Mouse (Mus musculus) spleen, embryonic (tissue): ENCODE results near the gene Ptprq.

ENCODE experiments used
- CTCF ChIA-PET: fragments of 350-600 bp; sonication (Branson Sonifier 250); formaldehyde crosslinking; loops from one replicate; lab custom pipeline; 2022; lab: Charles Lee

Gene Ptprq

GRCm38 (mm10) chr10:107719806-107720205 lies at the start of gene Ptprq:
TSS of gene Ptprq (minus strand) at chr10:107720051.
- CTCF ChIA-PET, result no interaction called here

DNA sequence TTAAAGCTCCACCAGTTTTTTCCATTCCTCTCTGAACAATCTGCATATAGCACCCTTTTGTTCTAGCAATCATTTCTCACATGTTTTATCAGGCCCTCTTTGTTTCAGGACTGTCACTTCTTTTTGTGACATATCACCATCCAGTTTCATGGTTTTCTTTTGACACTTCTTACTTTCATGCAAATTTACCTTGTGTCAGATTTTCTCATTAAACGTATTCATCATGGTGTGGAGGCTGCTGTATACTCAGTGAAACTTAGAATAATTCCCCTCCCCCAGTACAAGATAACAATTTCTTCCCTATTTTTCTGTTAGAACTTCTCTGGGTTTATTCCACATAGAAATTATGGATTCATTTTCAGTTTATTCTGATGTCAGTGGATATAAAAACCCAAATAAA lies 39.8 kb upstream of the Ptprq start:
- CTCF ChIA-PET, result no interaction called here

DNA sequence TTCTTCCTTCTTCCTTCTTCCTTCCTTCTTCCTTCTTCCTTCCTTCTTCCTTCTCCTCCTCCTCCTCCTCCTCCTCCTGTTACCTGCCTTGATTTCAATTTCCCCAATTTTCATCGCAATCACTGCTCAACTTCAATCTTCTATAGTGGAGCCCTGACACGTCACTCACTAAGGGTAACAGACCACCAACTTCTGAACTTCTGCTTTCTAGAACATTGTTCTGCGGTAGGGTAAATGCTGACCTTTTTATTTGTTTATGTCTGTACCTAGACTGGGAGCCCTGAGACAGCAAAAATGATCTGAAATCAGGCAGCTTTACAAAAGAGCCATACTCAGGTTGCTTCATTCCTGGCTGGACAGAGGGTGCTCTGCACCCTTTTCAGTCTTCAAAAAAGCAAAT lies 33.6 kb upstream of the Ptprq start:
- CTCF ChIA-PET, result no interaction called here

DNA sequence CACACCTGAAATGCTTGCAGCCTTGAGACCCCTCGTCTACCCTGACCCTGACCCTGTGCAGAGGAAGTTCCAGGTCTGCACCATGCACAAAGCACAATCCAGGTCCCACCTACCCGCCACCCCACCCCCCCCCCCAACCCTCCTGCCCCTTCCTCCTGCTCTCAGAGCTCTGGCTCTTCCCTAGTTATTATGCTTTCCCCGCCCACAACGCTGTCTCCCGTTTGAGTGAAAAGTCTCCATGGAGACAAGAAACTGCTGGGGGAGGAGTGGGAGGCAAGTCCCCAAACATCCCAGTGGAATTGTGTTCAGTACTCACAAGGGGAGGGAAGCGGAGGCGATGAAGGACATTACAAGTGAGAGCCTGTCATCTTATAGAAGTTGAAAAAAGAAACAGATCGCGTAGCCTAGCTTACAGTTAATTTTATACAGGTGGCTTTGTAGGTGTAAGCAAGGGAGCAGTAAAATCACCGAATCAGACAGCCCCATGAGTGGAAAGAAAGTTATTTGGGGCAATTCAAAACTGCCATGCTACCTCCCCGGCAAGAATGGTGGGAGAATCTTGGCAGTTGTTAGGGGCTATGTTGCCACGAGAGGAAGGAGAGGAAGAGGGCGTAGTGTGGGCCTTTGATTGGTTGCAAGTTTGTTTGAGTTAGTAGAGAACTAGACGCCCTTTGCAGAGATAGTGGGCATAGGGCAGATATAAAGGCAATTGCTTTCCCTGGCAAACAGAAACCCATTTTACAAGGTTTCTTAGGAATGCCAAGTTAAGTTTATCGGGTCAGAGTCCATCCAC lies 32.7 kb upstream of the Ptprq start:
- CTCF ChIA-PET, result no interaction called here

DNA sequence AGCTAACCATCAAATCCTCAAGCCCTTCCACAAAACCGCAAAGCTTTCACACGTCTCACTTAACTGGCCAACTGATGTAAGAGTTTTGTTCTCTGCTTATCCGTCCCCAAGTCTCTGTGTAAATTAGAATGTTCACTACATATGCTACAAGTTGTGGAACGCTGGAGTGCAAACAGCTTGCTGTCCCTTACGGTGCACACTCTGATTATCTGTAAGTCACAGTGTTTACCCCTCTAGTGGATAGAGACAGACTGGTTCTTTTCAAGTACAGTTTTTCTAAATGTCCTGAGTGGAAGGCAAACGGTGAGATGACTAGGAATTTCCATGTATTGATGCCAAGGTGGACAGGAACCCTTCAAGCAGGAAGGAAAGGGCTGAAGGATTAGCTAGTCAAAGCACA lies 32.1 kb upstream of the Ptprq start:
- CTCF ChIA-PET, result no interaction called here

DNA sequence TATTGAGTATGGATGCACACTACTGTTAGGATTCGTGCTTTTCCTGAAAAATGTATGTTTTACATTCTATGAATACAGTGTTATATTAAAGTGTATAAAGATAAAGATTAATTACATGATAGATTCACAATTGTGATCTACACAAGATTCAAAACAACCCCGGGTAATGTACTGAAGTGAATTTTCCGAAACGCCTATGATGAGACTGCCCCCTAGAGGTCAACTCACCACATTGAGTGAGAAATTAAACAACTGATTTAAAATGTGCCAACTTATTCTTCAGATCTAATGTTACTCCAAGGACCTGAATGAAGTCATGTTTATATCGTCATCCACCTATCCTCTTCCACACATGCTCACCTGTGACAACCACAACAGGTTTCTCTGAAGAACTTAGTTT lies 27.7 kb upstream of the Ptprq start:
- CTCF ChIA-PET, result no interaction called here

DNA sequence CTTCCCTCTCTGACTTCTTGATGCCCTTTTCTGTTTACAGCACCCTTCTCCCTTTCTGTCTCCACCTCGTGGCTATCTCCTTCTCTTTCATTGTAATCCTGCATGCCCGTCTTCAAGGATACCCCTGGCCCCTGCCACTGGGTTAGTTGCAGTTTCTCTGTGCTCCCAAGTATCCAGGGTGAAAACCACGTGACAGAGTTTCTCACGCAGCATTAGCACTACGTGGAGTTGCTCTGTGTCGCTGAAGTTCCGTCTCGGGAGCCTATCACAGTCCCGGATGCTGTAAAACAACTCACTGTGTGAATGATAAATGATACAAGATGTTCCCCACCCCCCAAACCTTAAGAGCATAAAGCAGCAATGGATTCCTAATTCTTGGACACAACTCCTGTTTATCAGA lies 26.9 kb upstream of the Ptprq start:
- CTCF ChIA-PET, result no interaction called here

GRCm38 (mm10) chr10:107739815-107740214 lies 20.0 kb upstream of the Ptprq start:
- CTCF ChIA-PET, result interaction anchor here (0.7 kb wide), 1 partner anchor 1079 kb away, joined by 3 read pairs; no protein-coding TSS in a partner anchor

- CTCF ChIA-PET, result no interaction called here
Observed at GRCm38 (mm10) chr10:107737743-107738142, 17.9 kb upstream of the Ptprq start.

DNA sequence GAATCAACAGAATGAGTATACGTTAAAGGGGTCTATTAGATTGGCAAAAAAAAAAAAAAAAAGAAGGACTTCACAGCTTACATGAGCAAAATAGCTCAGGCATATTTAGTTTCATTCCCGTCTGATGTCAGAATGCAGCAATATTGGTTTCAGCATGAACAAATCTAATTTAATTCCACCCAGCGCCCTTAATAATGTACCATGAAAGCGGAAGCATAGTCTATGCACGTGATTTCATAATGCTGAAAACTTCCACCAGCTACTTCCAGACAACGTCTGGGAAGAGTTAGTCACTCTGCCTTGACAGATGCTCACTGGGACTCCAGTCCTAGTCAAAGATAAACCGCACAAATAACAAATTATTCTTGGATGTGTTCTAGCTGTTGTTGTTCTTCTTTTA lies 15.6 kb upstream of the Ptprq start:
- CTCF ChIA-PET, result no interaction called here

DNA sequence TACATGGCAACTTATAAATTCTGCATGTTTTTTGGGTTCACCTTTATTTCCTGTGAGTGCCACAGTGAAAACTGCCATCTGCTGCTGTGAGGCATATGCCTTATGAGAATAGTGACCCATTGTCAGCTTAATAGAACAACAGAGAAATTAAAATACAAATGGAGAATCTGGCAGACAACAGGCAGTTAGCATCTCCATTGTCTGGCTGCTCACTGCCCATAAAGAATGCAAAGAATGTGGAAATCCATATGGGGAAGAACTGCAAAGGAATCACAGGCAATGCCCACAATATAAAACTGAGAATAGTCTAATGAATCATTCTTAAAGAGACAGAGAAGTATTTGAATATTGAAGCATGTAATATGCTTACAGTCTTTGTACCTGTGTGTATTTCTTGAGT lies 14.5 kb upstream of the Ptprq start:
- CTCF ChIA-PET, result no interaction called here

DNA sequence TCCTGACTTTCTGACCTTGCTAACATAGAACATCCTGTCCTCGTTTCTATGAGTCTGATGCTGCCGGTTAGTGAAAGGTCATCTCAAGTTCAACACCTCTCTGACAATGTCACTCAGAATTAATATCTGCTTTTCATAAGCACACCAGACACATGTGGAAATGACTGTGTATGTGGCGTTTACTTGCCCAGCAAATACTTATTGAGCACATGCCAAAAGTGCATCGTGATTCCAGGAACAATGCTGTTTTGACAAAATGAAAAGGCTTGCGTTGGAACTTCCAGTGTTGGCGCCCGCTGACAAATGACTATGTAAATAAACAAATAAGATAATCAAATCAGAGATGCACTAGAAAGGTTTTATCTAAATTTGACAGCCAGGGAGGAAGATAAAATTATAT lies 5.8 kb upstream of the Ptprq start:
- CTCF ChIA-PET, result no interaction called here

GRCm38 (mm10) chr10:107704443-107704842 lies 15.4 kb downstream of the Ptprq start:
- CTCF ChIA-PET, result no interaction called here

GRCm38 (mm10) chr10:107700944-107701343 lies 18.9 kb downstream of the Ptprq start:
- CTCF ChIA-PET, result no interaction called here

GRCm38 (mm10) chr10:107698716-107699115 lies 21.1 kb downstream of the Ptprq start:
- CTCF ChIA-PET, result no interaction called here

DNA sequence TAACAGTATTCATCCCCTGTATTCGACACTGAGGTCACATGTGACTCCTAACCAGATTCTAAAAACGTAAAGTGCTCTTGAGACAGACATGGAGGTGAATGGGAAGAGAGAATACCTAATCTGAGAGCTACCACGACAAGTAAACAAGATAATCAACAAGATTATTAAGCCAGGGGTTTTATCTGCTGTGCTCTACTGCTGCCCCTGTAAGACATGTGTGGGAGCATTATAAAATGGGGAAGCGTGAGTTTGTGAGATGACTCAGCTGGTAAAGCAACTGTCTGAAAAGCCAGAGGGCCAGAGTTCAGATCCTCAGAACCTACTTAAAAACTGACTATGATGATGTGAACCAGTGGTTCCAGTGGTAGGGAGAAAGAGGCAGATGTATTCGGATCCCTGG lies 22.7 kb downstream of the Ptprq start:
- CTCF ChIA-PET, result no interaction called here

GRCm38 (mm10) chr10:107687382-107687781 lies 32.5 kb downstream of the Ptprq start:
- CTCF ChIA-PET, result no interaction called here

GRCm38 (mm10) chr10:107675994-107676393 lies 43.9 kb downstream of the Ptprq start:
- CTCF ChIA-PET, result no interaction called here

- CTCF ChIA-PET, result no interaction called here
Observed at GRCm38 (mm10) chr10:107668374-107669094, 51.3 kb downstream of the Ptprq start.

DNA sequence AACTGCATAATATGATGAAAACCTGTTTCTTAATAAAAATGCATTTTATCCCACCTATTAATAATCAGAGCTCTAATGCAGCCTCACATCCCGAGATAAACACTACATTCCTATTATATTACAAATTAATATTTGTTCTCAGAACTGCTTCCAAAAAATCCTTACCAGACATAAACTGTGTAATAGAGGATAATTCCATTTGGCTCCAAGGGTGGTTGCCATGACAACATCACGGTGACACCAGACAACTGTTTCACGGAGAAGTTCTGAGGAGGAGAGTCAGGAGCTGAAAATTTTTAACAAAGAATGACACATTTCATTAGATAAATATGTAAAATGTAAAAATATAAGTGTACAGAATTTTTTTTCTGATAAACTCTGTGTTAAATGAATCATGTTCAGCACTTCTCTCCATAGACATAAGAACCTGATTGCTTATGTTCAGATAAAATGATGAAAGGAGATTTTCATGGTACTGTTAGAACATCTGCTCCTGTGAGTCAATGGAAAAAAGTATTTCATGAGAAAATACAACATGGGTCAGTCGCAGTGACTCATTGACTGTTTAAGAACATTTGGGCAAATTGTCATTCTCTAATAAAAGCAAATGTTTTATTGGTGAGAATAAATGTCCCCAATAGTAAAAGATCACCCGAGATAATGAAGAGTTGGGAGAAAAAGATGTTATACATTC lies 57.3 kb downstream of the Ptprq start:
- CTCF ChIA-PET, result interaction anchor here (0.7 kb wide), 1 partner anchor 21 kb away, joined by 3 read pairs; no protein-coding TSS in a partner anchor

GRCm38 (mm10) chr10:107661970-107662369 lies 57.9 kb downstream of the Ptprq start:
- CTCF ChIA-PET, result interaction anchor here (0.7 kb wide), 1 partner anchor 21 kb away, joined by 3 read pairs; no protein-coding TSS in a partner anchor

GRCm38 (mm10) chr10:107659141-107659540 lies 60.7 kb downstream of the Ptprq start:
- CTCF ChIA-PET, result no interaction called here
